Mouse (Mus musculus) brain, embryonic 14.5 days (tissue): ENCODE measurements at regions not wholly inside any gene's neighbourhood (a gene's known extent, or its start where the extent isn't known, plus 50 kb on each side); places are given as distances from the start of the nearest gene placed in this dataset.

Source experiments
- DNase-seq: peaks from one replicate; pipeline ENCODE4 v3.0.0-alpha.2; 2011; ENCODE audit warnings: low read depth
- CTCF ChIP-seq: fragments of 200-500 bp; IDR thresholded peaks from 2 replicates; pipeline ENCODE4 v1.5.1; 2012; ENCODE audit warnings: inconsistent platforms, mild to moderate bottlenecking, moderate library complexity, borderline replicate concordance; ENCODE audit not compliant: insufficient read depth, insufficient read length; ENCODE audit errors: extremely low read depth
- POLR2A ChIP-seq: fragments of 200-500 bp; IDR thresholded peaks from 2 replicates; pipeline ENCODE4 v1.6.1; 2012; ENCODE audit warnings: mild to moderate bottlenecking, inconsistent platforms, borderline replicate concordance; ENCODE audit not compliant: poor library complexity, insufficient read depth, insufficient read length, severe bottlenecking; ENCODE audit errors: extremely low read depth

GRCm38 (mm10) chr17:92077041-92077440 lies 984.2 kb upstream of the Nrxn1 start:
- TF ChIP-seq POLR2A (no peak), CTCF (no peak)
- peak; percentile 6 for DNase-seq
